Mouse (Mus musculus): ENCODE measurements around the gene Gjb3.

Gene Gjb3

DNA sequence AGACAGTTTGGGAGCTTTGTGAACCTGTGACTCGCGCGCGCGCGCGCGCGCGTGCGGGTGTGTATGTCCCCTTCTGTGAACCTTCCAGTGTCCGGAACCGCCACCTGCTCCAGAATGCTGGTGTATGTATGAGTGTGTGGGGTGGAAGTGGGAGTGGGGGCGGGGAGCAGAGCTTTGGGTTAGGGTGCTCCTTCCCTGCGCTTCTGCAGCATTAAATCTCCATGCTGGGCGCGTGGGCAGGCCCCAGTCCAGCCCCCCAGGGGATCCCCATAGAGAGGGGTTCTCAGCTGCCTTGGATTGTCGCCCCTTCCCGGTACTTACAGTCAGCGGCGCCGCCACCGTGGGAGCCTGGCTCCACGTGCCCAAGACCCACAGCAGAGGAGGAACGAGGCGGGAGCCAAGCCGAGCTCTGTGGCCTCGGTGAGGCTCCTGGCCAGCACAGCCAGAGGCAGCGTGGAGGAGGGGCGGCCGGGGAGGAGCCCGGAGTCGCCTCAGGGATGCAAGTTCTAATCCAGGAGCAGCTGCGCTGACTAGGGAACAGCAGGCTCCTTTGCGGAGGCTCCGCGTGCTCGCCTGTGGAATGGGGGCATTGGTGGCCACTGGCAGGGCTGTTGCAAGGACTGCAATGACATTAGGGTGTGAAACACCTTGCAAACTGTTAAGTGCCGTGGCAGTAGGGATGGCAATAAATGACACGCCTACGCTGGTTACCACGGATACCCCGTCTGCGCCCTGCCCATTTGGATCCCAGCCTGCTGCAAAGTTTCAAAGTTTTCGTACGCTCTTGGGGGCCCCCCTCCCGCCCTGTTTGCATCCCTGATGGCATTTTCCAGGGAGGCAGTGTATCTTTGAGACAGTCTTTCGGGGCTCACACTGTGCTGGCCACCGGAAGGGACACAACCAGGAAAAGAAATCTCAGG, at the start of gene Gjb3:
Gene Gjb3, minus strand, starts transcription at position 664 of the 920 bp plus-strand sequence.
- no peak for DNase-seq

DNA sequence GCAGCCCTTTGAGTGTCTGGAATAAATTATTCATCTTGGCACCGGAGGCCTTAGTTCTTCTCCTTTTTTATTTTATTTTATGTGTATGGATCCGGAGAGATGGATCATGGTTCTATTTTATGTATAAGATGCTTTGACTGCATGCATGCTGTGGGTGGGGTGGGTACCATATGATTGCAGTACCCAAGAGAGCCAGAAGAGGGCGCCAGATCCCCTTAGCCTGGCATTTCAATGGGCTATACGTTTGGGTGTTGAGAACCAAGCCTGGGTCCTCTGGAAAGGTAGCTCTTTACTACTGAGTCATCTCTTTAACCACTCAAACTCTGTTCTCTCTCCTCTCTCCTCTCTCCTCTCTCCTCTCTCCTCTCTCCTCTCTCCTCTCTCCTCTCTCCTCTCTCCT, 46.7 kb upstream of the Gjb3 start:
- DNase-seq: no peak

DNA sequence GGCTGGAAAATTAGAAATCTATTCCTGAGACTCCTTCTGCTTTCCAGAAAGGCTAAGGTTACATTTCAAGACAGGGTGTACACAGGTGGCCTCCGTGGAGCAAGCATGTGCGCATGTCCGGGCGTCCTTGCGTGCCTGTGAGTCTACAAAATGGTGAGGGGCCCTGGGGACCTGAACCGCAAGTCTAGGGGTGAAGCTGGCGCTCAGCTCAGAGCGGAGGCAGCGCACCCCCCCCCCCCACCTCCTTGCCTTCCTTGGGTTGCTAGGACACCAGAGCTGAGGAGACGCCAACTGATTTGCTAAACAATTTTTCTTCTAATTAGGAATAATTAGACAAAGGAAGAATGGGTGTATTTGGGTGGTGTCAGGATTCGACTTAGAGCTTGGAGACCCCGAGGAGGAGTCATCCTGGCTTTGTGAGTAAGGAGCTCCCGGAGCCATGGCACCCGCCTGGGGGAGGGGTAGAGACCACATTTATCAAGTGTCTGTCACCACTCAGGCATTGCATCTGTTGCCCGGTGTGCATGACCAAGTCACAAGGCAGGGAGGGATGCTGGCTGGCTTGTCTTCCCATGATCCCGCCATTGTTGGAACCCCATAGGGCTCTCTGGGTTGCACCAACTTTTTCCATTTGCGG, 45.0 kb upstream of the Gjb3 start:
- no peak for DNase-seq

DNA sequence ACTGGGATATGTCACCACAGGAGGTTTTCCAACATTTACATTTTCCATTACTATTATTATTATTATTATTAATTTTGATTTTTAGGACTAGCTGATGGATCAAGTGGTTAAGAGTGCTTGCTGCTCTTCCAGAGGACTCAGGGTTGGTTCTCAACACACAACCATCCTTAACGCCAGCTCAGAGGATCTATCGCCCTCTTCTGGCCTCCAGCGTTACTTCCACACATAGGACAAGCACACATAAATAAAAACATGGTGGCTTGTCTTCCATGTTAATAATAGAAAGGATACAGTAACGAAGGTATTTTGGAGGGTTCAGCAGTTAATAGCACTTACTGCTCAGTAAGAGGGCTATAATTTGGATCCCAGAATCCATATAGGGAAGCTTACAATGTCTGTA, 44.0 kb upstream of the Gjb3 start:
- DNase-seq: no peak

DNA sequence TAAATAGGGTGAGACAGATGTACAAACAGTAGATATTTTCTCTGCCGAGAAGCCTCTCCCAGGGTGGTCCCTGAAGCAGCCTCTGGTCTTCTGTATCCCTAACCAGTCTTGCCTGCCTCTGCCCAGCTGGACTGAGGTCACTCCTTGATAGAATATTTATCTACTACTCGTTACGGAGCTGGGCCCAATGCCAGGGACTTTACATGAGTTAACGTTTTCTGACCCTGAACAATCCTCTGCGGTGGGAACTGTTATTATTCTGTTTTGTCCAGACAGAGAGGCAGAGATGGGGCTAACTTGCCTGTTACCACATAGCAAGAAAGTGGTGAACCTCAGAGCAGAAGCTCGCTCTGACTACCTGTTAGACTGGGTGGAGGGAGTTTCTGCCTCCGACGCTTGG, 42.8 kb upstream of the Gjb3 start:
- DNase-seq: no peak

DNA sequence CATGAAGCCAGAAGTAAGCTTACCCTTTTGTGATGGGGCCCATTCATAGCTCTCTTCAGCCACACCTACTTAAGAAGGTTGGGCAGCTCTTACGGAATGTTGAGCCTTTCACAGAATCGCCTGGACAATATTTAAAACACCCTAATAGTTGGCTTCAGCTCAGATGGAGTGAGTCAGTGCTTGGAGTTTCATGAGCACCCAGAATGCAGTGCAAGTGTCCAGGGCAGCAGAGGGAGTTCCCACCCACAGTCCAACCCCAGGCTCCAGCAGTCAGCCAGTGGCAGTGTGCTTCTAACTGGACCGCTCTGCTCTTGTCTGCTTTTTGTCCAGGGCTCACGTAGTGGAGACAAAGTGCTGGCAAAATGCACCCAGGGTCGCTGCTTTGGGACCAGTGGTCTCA, 40.9 kb upstream of the Gjb3 start:
- DNase-seq: no peak

DNA sequence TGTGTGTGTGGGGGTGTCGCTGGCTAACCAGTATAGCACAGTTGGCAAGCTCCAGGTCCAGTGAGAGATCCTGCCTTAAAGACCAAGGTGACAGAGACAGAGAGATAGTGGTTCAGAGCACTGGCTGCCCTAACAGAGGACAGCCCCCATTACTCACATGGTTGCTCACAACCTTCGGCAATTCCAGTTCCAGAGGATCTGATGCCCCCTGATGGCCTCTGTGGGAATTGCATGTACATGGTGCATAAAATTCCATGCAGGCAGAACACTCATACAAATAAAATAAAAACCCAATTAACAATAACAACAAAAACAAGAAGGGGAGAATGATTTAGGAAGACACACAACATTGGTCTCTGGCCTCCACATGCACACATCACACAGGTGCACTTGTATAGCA, 39.8 kb upstream of the Gjb3 start:
- no peak for DNase-seq

DNA sequence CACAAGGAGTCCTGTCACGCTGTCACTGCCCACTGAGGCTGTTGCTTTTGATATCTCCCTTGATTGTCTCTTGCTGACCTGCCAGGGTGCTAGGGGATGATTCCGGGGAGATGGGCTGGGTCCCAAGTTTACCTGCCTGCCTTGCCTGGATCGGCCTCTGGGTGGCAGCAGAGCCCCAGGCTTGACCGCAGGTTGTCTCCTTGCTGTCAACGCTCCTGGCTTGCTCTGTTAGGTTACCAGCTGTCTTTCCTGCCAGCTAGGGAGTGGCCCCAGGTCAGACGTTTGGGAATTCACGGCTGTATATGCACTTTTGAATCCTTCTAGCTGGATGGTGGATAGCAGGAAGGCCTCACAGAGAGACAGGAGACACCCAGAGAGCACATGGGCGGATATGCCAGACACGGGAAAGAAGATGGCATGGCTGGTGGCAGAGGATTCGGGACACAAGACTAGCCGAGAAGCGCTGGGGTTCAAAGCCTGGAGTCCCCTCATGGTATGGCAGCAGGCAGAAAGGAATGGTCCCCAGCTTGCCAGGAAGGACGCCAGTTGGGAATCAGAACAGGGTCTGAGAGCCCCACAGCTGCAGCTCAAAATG, 37.8 kb upstream of the Gjb3 start:
- no peak for DNase-seq

DNA sequence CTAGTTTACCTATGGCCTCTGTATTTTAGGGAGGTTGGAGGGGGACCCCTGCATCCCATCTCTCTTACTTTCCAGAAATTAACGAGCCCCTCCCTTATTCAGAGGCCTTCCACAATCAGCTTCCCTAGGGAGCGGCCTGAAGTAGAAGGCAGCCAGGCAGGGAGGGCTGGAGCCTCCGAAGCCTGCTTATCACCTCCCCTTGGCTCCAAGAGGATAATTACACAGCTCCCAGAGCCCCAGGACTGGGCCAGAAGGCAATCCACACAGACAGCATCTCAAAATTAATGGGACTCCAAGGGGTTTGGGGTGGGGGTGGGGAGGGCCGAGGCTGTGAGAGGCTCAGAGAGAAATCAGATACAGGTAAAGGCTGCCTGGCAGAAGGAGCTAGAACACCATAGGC, 35.2 kb upstream of the Gjb3 start:
- no peak for DNase-seq

DNA sequence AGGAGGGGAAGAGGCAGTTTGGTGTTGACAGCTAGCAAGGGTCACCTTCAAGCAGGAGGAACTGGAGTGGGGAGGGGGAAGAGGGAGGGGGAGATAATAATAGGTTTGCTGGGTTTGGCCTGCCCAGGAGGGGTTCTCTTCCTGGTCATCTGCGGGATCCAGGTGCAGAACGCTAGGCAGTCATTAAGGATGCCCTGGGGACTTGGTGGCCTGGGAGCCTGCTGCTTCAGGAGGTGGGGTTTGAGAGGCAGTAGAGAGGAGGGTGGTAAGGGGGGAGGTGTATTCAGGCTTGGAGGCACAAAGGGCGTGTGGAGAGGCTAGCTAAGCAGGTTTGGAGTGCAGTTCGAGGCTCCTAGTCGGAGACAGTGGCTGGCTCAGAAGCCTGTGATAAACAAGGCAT, 34.8 kb upstream of the Gjb3 start:
- DNase-seq: no peak

DNA sequence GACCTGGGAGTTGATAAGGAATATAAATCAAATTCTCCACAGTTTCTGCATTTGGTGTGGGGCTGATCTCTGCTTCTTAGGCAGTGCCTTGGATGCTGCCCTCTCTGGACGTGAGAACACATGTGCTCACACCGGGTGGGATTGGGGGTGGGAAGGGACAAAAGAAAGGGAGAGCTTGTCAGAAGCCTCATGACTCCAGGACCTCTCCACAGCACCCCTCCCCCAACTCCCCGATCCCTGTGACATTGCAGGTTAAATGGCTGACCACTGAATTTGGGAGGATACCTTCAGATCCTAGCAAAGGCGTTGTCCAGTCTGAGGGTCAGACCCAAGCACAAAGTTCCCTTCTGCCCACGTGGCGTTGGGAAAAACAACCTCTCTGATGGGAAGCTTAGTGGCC, 33.8 kb upstream of the Gjb3 start:
- DNase-seq: no peak

DNA sequence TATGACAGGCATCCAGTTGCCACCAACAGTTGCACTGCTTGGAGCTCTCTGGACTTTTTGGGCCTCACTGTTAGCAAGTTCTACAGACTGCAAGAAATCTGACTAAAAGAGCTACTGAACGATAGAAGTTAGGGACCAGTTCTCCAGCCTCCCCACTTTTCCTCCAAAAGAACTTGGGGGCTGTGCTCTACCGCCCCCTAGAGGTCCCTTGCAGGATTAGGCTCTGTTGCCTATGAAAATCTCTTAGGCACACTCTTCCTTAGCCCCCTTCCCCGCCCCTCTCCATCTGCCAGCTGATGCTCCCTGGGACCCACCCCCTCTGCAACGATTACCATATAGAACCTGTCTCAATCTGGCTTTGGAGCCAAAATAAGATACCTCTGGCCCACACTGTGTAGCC, 32.7 kb upstream of the Gjb3 start:
- DNase-seq: no peak

DNA sequence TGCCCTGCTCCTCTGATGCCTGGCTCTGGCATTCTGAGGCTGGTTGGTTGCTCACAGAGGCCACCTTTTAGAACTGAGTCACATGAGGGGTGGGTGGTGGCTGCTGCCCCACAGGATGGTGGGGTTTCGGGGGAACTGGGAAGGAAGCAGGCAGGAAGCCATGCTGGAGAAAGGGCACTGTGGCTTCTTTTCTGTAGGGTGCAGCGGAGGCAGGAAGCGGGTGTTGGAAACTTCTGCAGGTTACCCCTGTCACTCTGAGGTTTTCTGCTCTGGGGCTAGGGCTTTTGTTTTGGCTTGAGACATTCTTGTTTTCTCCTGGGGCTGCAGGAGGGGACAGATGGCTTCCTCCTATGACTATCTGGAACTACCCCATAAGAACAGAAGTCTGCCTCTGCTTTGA, 31.9 kb upstream of the Gjb3 start:
- DNase-seq: no peak

DNA sequence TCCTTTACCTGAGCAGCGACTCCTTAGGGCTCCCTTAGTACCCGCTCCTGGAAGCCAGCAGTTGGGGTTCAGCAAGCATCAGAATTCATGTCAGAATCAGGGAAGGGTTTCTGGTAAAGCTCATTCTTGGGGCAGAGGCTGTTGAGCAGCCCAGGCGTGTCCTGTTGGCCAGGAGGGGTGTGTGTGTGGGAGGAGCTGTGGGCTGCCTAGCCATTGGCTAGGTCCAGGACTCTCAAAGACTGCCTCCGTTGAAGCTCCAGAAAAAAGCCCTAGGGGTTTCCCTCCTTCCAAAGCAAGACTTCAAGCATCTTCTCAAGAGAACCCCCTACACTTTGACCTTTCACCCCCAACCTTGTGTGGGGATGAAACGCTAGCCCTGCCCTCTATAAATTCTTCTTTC, 27.4 kb upstream of the Gjb3 start, which contains the start of gene Gjb5:
Gene Gjb5, minus strand, starts transcription at position 164 of the 400 bp plus-strand sequence.
- DNase-seq: no peak

DNA sequence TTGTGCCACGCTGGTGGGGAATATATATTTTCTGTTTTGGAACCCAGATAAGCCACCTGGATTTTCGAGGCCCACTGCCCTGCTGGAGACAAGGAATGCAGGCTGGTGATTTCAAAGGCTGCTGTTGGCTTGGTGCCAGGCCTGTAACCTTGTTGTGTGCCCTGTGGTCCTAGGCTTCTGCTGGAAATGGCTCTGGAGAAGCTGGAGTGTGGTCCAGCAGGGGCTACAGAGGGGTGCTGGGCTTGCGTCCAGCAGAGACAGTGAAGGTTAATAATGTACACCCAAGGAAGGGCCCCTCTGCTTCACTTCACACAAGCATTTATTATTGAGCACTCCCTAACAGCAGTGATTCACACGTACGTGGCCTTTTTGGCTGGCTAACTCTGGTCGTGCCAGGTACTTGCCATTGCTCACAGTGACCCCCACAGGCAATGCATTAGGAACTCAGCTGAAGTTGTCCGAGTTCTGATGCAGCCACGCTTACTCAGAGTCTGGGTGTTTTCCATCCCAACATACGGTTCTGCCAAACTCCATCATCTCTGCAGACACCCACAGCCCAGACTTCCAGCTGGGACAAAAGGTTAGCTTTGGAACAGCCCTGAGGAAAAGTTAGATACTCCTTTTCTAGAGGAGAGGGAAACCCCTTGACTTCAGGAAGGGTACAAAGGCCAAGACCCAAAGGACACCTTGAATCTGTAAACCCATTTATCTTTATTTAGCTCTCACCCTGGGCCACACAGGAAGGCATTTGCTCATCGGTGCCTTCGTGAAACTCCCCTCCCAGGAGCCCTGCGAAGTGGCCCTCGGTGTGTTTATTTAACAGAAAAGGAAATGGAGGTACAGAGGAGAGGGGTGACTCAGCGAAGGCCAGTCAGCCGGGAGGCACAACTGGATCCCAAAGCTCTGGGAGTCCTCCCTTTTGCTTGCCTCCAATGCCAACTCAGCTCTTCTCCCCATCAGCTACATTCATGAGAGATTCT, 24.2 kb upstream of the Gjb3 start:
- DNase-seq: peak; percentile 17

DNA sequence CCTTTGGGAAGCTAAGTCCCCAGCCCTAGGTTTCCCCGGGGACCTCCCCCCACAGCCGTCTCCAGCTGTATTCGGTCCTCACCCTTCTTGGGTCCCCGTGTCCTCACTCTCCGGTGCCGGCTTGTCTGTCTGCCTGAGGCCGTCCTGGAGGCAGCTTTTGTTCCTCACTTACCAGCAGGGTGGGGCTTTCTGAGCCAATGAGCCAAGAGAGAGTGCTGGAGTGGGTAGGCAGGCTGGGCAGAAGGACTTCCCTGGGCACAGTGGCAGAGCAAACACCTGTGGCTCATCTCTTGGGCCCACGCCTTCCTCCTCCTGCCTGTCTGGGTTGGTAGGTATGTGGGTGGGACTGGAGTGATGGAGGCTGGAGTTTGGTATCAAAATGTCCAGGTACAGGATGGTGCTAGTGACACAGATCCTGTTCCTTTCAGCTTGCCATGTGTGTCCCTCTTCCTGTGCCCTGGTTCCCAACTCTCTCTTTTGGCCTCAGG, 23.4 kb upstream of the Gjb3 start, which contains the start of gene Gjb4:
Gene Gjb4, minus strand, starts transcription at position 131 of the 488 bp plus-strand sequence.
- no peak for DNase-seq

DNA sequence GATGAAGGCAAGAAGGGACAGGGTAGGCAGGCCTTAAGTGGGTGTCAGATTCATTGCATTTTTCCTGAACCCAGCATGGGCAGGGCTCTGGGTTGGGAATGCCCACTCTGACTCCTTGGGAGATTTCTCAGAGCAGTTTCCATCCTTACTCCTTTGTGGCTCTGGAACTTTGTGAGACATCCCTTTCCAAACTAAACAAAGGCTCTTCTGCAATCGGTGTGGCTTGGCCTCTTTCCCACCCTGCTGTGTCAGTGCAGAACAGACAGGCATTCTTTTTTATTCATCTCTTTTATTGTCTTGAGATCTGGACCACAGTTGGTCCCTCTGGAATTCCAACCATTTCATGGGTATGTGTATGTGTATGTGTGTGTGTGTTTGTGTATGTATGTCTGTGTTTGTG, 21.9 kb upstream of the Gjb3 start:
- DNase-seq: no peak

DNA sequence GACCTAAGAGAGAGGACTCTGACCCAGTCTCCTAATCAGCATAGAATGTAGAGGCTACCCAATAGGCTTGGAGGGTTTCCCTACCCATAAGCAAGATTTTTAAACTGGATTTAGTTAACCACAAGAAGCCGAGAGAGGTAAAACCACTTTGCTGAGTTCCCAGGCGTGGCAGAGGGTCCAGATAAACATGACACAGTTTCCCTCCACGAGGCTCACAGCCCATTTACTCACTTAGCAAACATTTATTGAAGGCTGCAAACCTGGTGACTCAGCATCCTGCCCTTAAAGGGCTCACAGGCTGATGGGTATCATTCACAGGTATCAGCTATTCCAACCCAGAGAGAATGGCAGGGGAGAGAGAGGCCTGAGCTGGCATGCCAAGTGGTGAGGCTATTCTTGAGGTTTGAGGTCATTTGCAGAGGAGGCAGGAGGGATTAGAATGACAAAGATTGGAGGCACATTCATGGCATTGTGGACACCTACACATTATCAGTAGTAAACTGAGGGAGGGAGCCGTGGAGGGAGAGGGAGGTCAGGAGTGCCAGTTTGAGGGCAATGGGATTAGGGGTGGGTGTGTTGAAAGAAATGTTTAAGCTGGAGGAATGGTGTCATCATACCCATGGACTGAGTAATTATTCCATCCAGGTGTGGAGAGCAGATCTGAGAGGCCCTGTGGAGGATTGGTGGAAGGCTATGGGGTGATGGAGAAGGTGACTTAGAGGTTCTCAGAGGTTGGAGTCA, 19.1 kb upstream of the Gjb3 start:
- DNase-seq: no peak

DNA sequence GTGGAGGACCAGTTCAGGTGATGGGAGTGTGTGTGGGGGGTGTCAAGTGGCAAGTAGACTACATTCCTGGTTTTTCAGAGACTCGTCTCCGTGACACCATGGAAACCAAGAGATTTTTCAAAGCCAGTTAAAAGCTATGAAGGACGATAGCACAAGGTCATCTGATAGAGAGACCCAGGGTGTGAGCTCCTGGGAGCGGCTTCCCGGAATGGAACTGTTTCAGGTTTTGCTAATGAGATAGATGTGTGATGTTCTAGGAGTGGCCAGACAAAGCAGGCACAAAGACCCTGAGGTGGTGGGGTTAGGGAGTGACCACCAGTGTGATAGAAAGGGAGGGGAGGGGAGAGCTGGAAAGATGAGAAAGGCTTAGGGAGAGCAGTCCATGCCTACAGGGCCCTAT, 14.4 kb upstream of the Gjb3 start:
- DNase-seq: no peak

DNA sequence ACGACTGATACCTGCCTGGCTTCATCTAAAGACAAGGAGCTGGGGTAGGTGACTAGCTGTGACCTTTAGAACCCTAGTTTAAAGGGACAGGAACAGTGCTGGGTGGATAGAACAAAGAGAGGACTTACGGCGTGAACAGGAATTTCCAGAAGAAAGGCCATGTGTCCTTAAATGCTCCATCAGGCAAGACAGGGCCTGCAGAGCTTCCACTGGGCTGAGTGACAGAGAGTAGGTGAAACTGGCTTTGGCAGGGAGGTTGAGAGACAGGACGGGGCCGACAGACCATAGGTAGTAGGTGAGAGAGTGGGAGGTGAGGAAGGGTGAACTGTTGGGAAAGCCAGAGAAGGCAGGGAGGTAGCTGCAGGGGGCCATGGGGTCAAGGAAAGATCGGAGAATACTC, 10.7 kb upstream of the Gjb3 start:
- no peak for DNase-seq

DNA sequence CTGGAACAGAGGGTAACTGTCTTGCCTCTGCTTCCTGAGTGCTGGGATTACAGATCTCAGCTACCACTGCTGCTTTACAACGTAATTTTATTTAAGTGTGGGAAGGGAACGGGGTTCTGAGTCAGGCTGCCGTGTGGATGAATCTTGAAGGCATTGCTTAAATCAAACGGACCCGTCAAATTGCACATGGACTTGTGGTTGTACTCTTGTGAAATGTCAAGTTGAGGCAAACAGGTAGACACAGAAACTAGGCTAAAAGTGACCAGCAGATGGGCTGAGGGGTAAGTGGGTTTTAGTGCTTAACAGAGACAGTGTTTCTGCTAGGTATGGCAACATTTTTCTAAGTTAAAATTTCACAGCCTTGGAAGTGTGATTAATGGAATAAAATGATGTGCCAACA, 7.0 kb upstream of the Gjb3 start:
- DNase-seq: no peak
